Mouse (Mus musculus): Measurements from ENCODE around the gene Chadl. TPM values are rescaled to one million over a fixed set of nuclear protein-coding genes. Genes with fewer than 3 reads are reported as not detected.

Gene Chadl
- total RNA-seq, 2 experiments from 2014 or later = 3.7 to 5.2 TPM

Other genes with a start within 250 kb of the Chadl start
- gene Rbx1, start 231.0 kb downstream of the Chadl start, total RNA-seq (2021) = 100 to 1,000 TPM; 126 to 134 TPM
- 10 to 100 TPM; 41.8 to 45.3 TPM for gene Ep300, start 111.9 kb downstream of the Chadl start, total RNA-seq (2021)
- gene L3mbtl2, start 33.4 kb downstream of the Chadl start, total RNA-seq (2021) = 10 to 100 TPM in 1 of 2 experiments, 1 to 10 TPM in 1; 8.1 to 10.9 TPM
- 10 to 100 TPM; 54.8 to 54.9 TPM for gene Zc3h7b, start 47.8 kb upstream of the Chadl start, total RNA-seq (2021)
- 10 to 100 TPM; 37.9 to 38.5 TPM for gene Rangap1, start 48.2 kb upstream of the Chadl start, total RNA-seq (2021)
- gene Tef, start 105.1 kb upstream of the Chadl start, total RNA-seq (2021) = 100 to 1,000 TPM; 112 to 117 TPM
- 10 to 100 TPM; 34.5 to 44.1 TPM for gene Tob2, start 161.5 kb upstream of the Chadl start, total RNA-seq (2021)
- gene Phf5a, start 174.6 kb upstream of the Chadl start, total RNA-seq (2021) = 10 to 100 TPM; 48.9 to 55.8 TPM
- 100 to 1,000 TPM; 650 to 720 TPM for gene Aco2, start 175.0 kb upstream of the Chadl start, total RNA-seq (2021)
- 10 to 100 TPM; 14.1 to 16.5 TPM for gene Polr3h, start 229.0 kb upstream of the Chadl start, total RNA-seq (2021)
- gene Csdc2, start 239.5 kb upstream of the Chadl start, total RNA-seq (2021) = 1 to 10 TPM; 9.1 to 9.4 TPM